Mouse (Mus musculus) cerebellum, adult 2 months (tissue): ENCODE data around the gene Eno2.

ENCODE experiments used
- CTCF ChIP-seq: fragments of 200-500 bp; IDR thresholded peaks from 2 replicates; pipeline ENCODE4 v1.5.1; 2011; ENCODE audit warnings: low read depth, mild to moderate bottlenecking, control low read depth, low read length, moderate library complexity, borderline replicate concordance; ENCODE audit not compliant: insufficient read depth
- POLR2A ChIP-seq: fragments of 200-500 bp; IDR thresholded peaks from 2 replicates; pipeline ENCODE4 v1.6.1; 2011; ENCODE audit warnings: low read length, control low read depth, borderline replicate concordance; ENCODE audit not compliant: insufficient read depth

- TF ChIP-seq POLR2A (no peak), CTCF (no peak)
Observed at GRCm38 (mm10) chr6:124768704-124769044, 799 bp downstream of the Eno2 start.
